Mouse (Mus musculus): Measurements from ENCODE around the gene Trim71. TPM values are rescaled to one million over a fixed set of nuclear protein-coding genes. Genes with fewer than 3 reads are reported as not detected.

The Trim71 gene
- polyA plus RNA-seq, 1 experiment = not detected

GRCm38 (mm10) chr9:114546765-114547164 is 17.4 kb downstream of the Trim71 start:
- H3K4me1 ChIP-seq (ENCODE audit: control insufficient read depth, insufficient read depth, insufficient read length, low read length) = peaks cover 8% of the 10 kb centered on the region
- WGBS = 64% methylated on average over 12 of the region's 12 CpGs
- TF ChIP-seq CTCF (IDR thresholded peaks at IDR 0.05; ENCODE audit: extremely low read depth, insufficient read length, insufficient replicate concordance, low read depth, low read length) (no peak), POLR2A (IDR thresholded peaks at IDR 0.05; ENCODE audit: low read depth, low read length) (no peak)
- H3K27me3 ChIP-seq (ENCODE audit: control insufficient read depth, insufficient read depth, low read length) = 0 out of 2 replicates have a peak, but pooled peaks cover 2% of the 10 kb centered on the region
- H3K4me3 ChIP-seq (ENCODE audit: low read depth, low read length) = no peak overlapping the region
- no peaks in the 10 kb centered on the region for H3K36me3 ChIP-seq (ENCODE audit: control insufficient read depth, insufficient read depth, low read length)
- no peak overlapping the region for H3K27ac ChIP-seq (ENCODE audit: insufficient read depth, low read depth, low read length)

- Histone ChIP-seq H3K4me1 (ENCODE audit: control insufficient read depth, insufficient read depth, insufficient read length, low read length) (peaks cover 8% of the 10 kb centered on the region), H3K27ac (ENCODE audit: insufficient read depth, low read depth, low read length) (no peak overlapping the region), H3K36me3 (ENCODE audit: control insufficient read depth, insufficient read depth, low read length) (no peaks in the 10 kb centered on the region), H3K27me3 (ENCODE audit: control insufficient read depth, insufficient read depth, low read length) (0 out of 2 replicates have a peak, but pooled peaks cover 2% of the 10 kb centered on the region), H3K4me3 (ENCODE audit: low read depth, low read length) (no peak overlapping the region)
- TF ChIP-seq POLR2A (IDR thresholded peaks at IDR 0.05; ENCODE audit: low read depth, low read length) = no peak
- TF ChIP-seq CTCF (IDR thresholded peaks at IDR 0.05; ENCODE audit: extremely low read depth, insufficient read length, insufficient replicate concordance, low read depth, low read length) = no peak
- WGBS = 24% methylated on average over 9 of the region's 9 CpGs
Measured at GRCm38 (mm10) chr9:114544754-114545393, 19.3 kb downstream of the Trim71 start.

- no peaks in the 10 kb centered on the region for H3K36me3 ChIP-seq (ENCODE audit: control insufficient read depth, insufficient read depth, low read length)
- no peaks in the 10 kb centered on the region for H3K27me3 ChIP-seq (ENCODE audit: control insufficient read depth, insufficient read depth, low read length)
- no peak overlapping the region for H3K27ac ChIP-seq (ENCODE audit: insufficient read depth, low read depth, low read length)
- H3K4me3 ChIP-seq (ENCODE audit: low read depth, low read length) = no peak overlapping the region
- WGBS = 23% methylated on average over 17 of the region's 17 CpGs
- TF ChIP-seq CTCF (IDR thresholded peaks at IDR 0.05; ENCODE audit: extremely low read depth, insufficient read length, insufficient replicate concordance, low read depth, low read length) = no peak
- no peak for TF ChIP-seq POLR2A (IDR thresholded peaks at IDR 0.05; ENCODE audit: low read depth, low read length)
- H3K4me1 ChIP-seq (ENCODE audit: control insufficient read depth, insufficient read depth, insufficient read length, low read length) = peaks cover 8% of the 10 kb centered on the region
Measured at GRCm38 (mm10) chr9:114543882-114544753, 20.1 kb downstream of the Trim71 start.

DNA sequence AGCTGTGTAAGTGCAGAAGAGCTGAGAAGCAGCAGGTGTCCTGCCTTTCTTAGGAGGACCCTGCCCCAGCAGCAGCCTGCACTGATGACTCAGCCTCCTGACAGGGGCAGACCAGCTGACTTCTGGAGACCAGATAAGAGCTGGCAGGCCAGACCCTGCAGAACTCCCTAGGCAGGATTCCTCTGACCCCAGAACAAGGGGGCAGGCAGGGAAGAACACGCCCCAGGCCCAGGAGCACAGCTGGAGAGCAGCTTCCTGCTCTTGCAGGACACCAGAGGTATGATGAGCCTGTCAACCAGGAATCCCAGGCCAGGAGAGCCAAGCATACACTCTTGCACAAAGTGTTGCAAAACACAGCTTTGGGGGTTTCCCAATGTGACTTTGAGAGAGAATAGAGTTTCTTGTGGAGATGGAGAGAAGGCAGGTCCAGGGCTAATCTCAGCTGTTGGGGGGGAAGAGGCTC is 22.9 kb downstream of the Trim71 start:
- no peak overlapping the region for H3K27ac ChIP-seq (ENCODE audit: insufficient read depth, low read depth, low read length)

DNA sequence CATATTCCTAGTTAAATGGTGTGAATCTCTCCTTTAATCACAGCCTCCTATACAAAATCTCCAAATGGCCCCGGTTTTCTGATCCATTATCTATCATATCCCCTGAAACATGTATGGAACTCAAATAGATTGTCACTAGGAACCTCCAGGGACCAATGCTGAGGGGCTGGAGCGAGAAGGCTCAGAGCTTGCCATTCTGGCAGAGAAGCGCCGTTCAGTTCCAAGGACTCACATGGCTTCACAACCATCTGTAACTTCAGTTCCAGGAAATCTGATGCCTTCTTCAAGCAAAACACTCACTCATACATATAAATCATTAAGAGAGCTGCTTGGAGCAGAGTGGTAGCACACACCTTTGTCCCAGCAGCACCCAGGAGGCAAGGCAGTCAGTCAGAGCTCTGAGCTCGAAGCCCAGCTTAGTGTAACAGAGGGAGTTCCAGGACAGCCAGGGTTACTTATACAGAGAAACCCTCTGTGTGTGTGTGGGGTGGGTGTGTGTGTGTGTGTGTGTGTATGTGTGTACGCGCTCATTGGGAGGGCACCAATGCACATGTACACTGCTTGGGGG is 25.1 kb downstream of the Trim71 start:
- no peak for TF ChIP-seq CTCF (IDR thresholded peaks at IDR 0.05; ENCODE audit: extremely low read depth, insufficient read length, insufficient replicate concordance, low read depth, low read length)
- no peak for TF ChIP-seq POLR2A (IDR thresholded peaks at IDR 0.05; ENCODE audit: low read depth, low read length)
- no peaks in the 10 kb centered on the region for H3K36me3 ChIP-seq (ENCODE audit: control insufficient read depth, insufficient read depth, low read length)
- H3K4me1 ChIP-seq (ENCODE audit: control insufficient read depth, insufficient read depth, insufficient read length, low read length) = peaks cover under 1% of the 10 kb centered on the region; the same call in 1 of the 2 replicates
- H3K27me3 ChIP-seq (ENCODE audit: control insufficient read depth, insufficient read depth, low read length) = no peaks in the 10 kb centered on the region
- H3K27ac ChIP-seq (ENCODE audit: insufficient read depth, low read depth, low read length) = no peak overlapping the region
- H3K4me3 ChIP-seq (ENCODE audit: low read depth, low read length) = no peak overlapping the region
- 89% methylated on average over 7 of the region's 7 CpGs for WGBS

More for the DNA sequence above, 22.9 kb downstream of the Trim71 start:
- peaks cover 3% of the 10 kb centered on the region; the same call in 1 of the 2 replicates for H3K4me1 ChIP-seq (ENCODE audit: control insufficient read depth, insufficient read depth, insufficient read length, low read length)
- no peaks in the 10 kb centered on the region for H3K27me3 ChIP-seq (ENCODE audit: control insufficient read depth, insufficient read depth, low read length)
- no peak for TF ChIP-seq POLR2A (IDR thresholded peaks at IDR 0.05; ENCODE audit: low read depth, low read length)
- whole genome bisulfite sequencing = 68% methylated on average over 1 of the region's 1 CpGs
- no peaks in the 10 kb centered on the region for H3K36me3 ChIP-seq (ENCODE audit: control insufficient read depth, insufficient read depth, low read length)
- no peak overlapping the region for H3K4me3 ChIP-seq (ENCODE audit: low read depth, low read length)

DNA sequence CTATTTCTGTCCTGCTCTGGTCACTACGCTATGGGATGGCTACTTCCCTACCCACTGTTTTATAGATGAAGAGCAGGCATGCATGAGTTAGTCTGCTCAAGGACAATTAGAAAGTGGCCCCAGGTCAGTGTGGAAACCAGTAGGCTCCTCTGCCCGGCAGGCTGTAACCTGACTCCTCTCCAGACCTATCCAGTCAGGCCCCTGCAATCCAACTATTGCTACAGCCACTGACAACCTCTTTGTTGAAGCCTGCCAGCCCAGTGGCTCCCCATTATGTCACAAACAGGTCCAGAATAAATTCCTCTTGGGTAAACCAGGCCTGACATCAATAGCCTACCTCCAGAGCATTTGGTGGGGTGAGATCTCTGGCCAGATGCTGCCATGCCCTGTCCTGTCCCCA is 27.5 kb downstream of the Trim71 start:
- Histone ChIP-seq H3K36me3 (ENCODE audit: control insufficient read depth, insufficient read depth, low read length) (no peaks in the 10 kb centered on the region), H3K27ac (ENCODE audit: insufficient read depth, low read depth, low read length) (no peak overlapping the region), H3K4me3 (ENCODE audit: low read depth, low read length) (no peak overlapping the region), H3K4me1 (ENCODE audit: control insufficient read depth, insufficient read depth, insufficient read length, low read length) (no peaks in the 10 kb centered on the region), H3K27me3 (ENCODE audit: control insufficient read depth, insufficient read depth, low read length) (no peaks in the 10 kb centered on the region)
- WGBS = 86% methylated on average over 2 of the region's 2 CpGs
- TF ChIP-seq POLR2A (IDR thresholded peaks at IDR 0.05; ENCODE audit: low read depth, low read length) = no peak
- TF ChIP-seq CTCF (IDR thresholded peaks at IDR 0.05; ENCODE audit: extremely low read depth, insufficient read length, insufficient replicate concordance, low read depth, low read length) = no peak

Data from small intestine, adult 2 months (tissue).